Mouse (Mus musculus): ENCODE data around the gene Rap1gap2. TPM values are rescaled to one million over a fixed set of nuclear protein-coding genes. Genes with fewer than 3 reads are reported as not detected.

Rap1gap2 gene
- total and polyA plus RNA-seq, 3 experiments, result 55.4 to 79.8 (median 76.6) TPM

GRCm38 (mm10) chr11:74634490-74635275 is 24.0 kb upstream of the Rap1gap2 start (continued):
- TF ChIP-seq MYC (IDR thresholded peaks at IDR 0.05; ENCODE audit: low read depth, low read length), result 0 out of 2 replicates have a peak, but pooled peaks have one; percentile 22
- TF ChIP-seq JUN (IDR thresholded peaks at IDR 0.05; ENCODE audit: insufficient read depth, low read depth, low read length), result no peak
- TF ChIP-seq TCF12 (IDR thresholded peaks at IDR 0.05; ENCODE audit: low read depth, low read length), result no peak

GRCm38 (mm10) chr11:74631880-74632789 is 21.4 kb upstream of the Rap1gap2 start:
- in situ Hi-C loops (cut with MboI; ENCODE audit: low pct_ligation_motif_present, low pct_unique_long_range_greater_than_20kb, low sequenced_read_pairs), result loop anchor here (25.0 kb wide), 1 partner anchor 530 kb away; the partner anchor contains the start of gene Hic1
- no peak for TF ChIP-seq SIN3A (IDR thresholded peaks at IDR 0.05; ENCODE audit: low read length)
- no peak for TF ChIP-seq POLR2AphosphoS2 (IDR thresholded peaks at IDR 0.05; ENCODE audit: low read depth, low read length)
- no peak for TF ChIP-seq CHD1 (IDR thresholded peaks at IDR 0.05; ENCODE audit: low read depth, low read length)
- no peak for TF ChIP-seq RAD21 (IDR thresholded peaks at IDR 0.05; ENCODE audit: low read depth, low read length)
- TF ChIP-seq SMC3 (IDR thresholded peaks at IDR 0.05; ENCODE audit: low read depth, low read length), result no peak
- TF ChIP-seq TBP (conservative IDR thresholded peaks at IDR 0.05; ENCODE audit: low read depth, low read length), result no peak
- no peak for TF ChIP-seq ZMIZ1 (IDR thresholded peaks at IDR 0.05; ENCODE audit: low read depth, low read length)
- TF ChIP-seq MEF2A (IDR thresholded peaks at IDR 0.05; ENCODE audit: borderline replicate concordance, low read depth, low read length), result no peak
- no peak for TF ChIP-seq USF1 (IDR thresholded peaks at IDR 0.05; ENCODE audit: low read depth, low read length)
- no peak for TF ChIP-seq EP300 (IDR thresholded peaks at IDR 0.05; ENCODE audit: low read length)
- no peak for TF ChIP-seq GABPA (IDR thresholded peaks at IDR 0.05; ENCODE audit: insufficient replicate concordance, low read depth, low read length)
- Histone ChIP-seq H3K4me1 (ENCODE audit: control insufficient read depth in 1 of 2, insufficient read depth in 2 of 2) (no peaks in the 10 kb centered on the region), H3K4me3 (replicated peaks in 1 of 3; ENCODE audit: low read depth in 2 of 3, low read length in 2 of 3, poor library complexity in 1 of 3) (no peak overlapping the region), H3K36me3 (replicated peaks in 1 of 2; ENCODE audit: control insufficient read depth in 1 of 2, insufficient read depth in 1 of 2, low read length in 1 of 2) (no peaks in the 10 kb centered on the region), H3K4me2 (ENCODE audit: insufficient read depth, low read depth, poor library complexity, severe bottlenecking) (no peak overlapping the region), H3K27me3 (replicated peaks) (peaks cover 64% of the 10 kb centered on the region), H3K9ac (ENCODE audit: insufficient read depth, low read depth) (no peak overlapping the region), H3K27ac (ENCODE audit: insufficient read depth, low read depth) (no peak overlapping the region), H3K79me2 (replicated peaks; ENCODE audit: control insufficient read depth, extremely low read depth, insufficient read depth, poor library complexity, severe bottlenecking) (no peaks in the 10 kb centered on the region), H3K9me3 (replicated peaks; ENCODE audit: low read length) (peaks cover 2% of the 10 kb centered on the region)
- dilution Hi-C loops (cut with MboI; ENCODE audit: extremely low pct_ligation_motif_present, extremely low pct_unique_long_range_greater_than_20kb, low sequenced_read_pairs), result no loop called here
- DNase-seq (ENCODE audit: extremely low read depth), result no peak

GRCm38 (mm10) chr11:74627481-74627880 is 16.8 kb upstream of the Rap1gap2 start:
- peaks cover 2% of the 10 kb centered on the region for H3K9me3 ChIP-seq (replicated peaks; ENCODE audit: low read length)
- H3K9ac ChIP-seq (ENCODE audit: insufficient read depth, low read depth), result no peak overlapping the region
- DNase-seq (ENCODE audit: extremely low read depth), result no peak
- H3K27ac ChIP-seq (ENCODE audit: insufficient read depth, low read depth), result no peak overlapping the region
- H3K79me2 ChIP-seq (replicated peaks; ENCODE audit: control insufficient read depth, extremely low read depth, insufficient read depth, poor library complexity, severe bottlenecking), result no peaks in the 10 kb centered on the region
- in situ Hi-C loops (cut with MboI; ENCODE audit: low pct_ligation_motif_present, low pct_unique_long_range_greater_than_20kb, low sequenced_read_pairs) (loop anchor here (25.0 kb wide), 1 partner anchor 535 kb away; the partner anchor contains the start of gene Hic1), dilution Hi-C loops (cut with MboI; ENCODE audit: extremely low pct_ligation_motif_present, extremely low pct_unique_long_range_greater_than_20kb, low sequenced_read_pairs) (no loop called here)
- peaks cover 71% of the 10 kb centered on the region for H3K27me3 ChIP-seq (replicated peaks)
- H3K4me2 ChIP-seq (ENCODE audit: insufficient read depth, low read depth, poor library complexity, severe bottlenecking), result no peak overlapping the region
- TF ChIP-seq NELFE (IDR thresholded peaks at IDR 0.05; ENCODE audit: low read depth, low read length) (no peak), SIN3A (IDR thresholded peaks at IDR 0.05; ENCODE audit: low read length) (no peak), MEF2A (IDR thresholded peaks at IDR 0.05; ENCODE audit: borderline replicate concordance, low read depth, low read length) (no peak), E2F4 (IDR thresholded peaks at IDR 0.05; ENCODE audit: insufficient replicate concordance, low read depth, low read length) (no peak)
- no peaks in the 10 kb centered on the region for H3K4me1 ChIP-seq (ENCODE audit: control insufficient read depth in 1 of 2, insufficient read depth in 2 of 2)
- H3K36me3 ChIP-seq (replicated peaks in 1 of 2; ENCODE audit: control insufficient read depth in 1 of 2, insufficient read depth in 1 of 2, low read length in 1 of 2), result no peaks in the 10 kb centered on the region
- H3K4me3 ChIP-seq (replicated peaks in 1 of 3; ENCODE audit: low read depth in 2 of 3, low read length in 2 of 3, poor library complexity in 1 of 3), result no peak overlapping the region
